Mouse (Mus musculus): ENCODE data around the gene Ckap4.
A peak's percentile ranks its signal among the peaks of the same experiment; 100 is the strongest.
"Not testable (repeated sequence)": the region's sequence is repeated elsewhere in the genome, so short reads cannot be mapped to it uniquely, and the experiment has no call there.

The Ckap4 gene

DNA sequence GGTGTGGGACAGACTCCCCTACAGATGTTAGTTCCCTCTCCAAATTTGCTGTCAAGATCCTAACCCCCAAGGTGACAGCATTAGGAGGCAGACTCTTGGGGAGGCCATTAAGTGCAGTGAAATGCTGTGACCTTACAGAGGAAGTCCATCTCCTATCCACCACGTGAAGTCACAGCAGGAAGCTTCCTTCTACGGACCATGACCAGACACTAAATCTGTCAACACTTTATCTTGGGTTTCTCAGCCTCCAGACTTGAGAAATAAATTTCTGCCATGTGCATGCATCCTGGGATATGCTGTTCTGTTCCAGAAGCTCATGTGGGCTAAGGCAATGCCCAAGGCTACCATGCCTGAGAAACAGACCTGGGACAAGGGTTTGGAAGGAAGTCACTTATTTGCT lies 35.0 kb downstream of the Ckap4 start:
- no peak for DNase-seq (ENCODE audit: low spot score)

DNA sequence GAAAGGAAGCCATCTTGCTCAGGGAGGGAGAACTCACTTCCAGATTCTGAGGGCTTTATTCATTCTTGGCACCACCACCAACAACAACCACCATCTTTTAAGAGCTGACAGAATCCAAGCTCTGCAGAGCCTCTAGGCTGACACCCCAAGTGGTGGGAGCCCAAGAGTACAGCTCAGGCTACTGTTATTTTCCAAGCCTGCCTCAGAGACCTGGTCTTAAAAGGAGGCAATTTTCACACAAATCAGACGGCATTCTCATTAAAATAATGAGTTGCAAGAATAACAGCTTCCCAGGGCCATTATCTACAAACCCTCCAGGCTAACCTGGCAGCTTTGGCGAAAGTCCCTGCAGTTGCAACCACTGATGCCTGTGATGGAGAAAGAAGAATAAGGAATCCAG lies 37.1 kb downstream of the Ckap4 start:
- DNase-seq (ENCODE audit: low spot score), result no peak

DNA sequence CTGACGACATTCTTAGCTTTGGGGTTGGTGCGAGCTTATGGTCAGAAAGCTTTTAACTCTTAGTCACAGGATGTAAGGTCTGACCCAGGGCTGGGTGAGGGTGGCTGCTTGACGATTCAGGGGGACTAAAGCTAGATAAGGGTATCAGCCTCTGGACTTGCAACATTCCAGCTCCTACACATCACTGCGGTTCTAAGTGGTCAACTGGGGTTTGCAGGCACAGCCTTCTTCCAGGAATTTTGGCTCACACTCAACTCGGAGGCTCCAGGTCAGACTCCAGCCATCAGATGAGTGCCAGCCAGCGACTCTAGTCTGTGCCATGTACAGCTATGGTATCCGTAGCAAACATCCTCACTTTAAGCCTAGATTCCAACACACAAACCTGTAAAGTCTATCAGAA lies 39.4 kb downstream of the Ckap4 start:
- DNase-seq (ENCODE audit: low spot score), result no peak

DNA sequence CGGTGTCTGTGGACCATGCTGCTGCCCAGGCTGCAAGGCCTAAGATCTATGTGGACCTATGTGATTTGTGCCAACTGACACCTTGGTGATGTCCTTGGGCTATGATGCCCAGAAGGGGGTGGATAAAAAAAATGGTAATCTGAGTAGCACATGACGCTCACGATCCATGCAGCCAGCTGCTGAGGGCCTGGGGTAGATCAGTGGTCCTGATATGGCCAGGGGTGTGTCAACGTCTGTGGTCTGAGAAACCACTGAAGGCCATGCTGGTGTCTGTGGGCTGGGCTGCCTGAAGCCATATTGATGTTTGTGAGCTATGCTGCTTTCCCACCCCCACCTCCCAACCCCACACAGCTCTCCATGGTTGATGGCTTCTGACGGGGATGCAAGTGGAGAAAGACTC lies 43.7 kb downstream of the Ckap4 start:
- DNase-seq (ENCODE audit: low spot score), result no peak

DNA sequence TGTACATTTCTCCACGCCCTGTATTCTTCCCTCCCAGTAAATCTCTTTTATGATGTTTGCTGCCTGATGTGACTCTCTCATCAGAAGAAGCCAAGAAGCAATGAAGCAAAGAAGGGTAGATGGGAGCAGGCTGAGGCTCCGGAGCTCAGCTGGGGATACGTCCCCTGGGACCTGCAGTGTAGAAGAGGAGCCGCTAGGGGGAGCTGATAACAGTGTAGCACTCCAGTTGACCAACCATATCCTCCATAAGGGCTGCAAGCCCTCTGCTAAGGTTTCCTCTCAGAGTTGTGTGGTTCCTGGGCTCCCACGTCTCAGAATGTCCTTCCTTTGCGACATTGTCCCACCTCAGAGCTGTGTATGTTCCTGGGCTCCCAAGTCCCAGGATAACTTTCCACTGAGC lies 45.5 kb downstream of the Ckap4 start:
- DNase-seq (ENCODE audit: low spot score), result peak; percentile 69

DNA sequence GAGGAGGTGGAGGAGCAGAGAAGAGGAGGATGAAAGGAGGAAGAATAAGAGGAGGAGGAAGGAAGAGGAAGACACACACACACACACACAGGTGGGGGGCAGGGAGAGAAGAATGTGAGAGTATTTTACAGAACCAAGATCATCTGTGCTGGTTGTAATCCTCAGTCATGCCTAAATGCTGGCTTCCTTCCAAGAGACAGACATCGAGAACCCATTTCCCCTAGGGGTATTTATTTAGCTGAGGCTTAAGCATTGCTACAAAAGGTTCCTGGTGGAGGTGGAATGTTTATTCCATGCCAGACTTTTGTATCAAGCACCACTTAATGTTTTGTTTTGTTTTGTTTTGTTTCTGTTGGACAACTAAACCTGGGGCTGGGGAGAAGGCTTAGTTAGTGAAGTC lies 49.2 kb downstream of the Ckap4 start:
- no peak for DNase-seq (ENCODE audit: low spot score)

DNA sequence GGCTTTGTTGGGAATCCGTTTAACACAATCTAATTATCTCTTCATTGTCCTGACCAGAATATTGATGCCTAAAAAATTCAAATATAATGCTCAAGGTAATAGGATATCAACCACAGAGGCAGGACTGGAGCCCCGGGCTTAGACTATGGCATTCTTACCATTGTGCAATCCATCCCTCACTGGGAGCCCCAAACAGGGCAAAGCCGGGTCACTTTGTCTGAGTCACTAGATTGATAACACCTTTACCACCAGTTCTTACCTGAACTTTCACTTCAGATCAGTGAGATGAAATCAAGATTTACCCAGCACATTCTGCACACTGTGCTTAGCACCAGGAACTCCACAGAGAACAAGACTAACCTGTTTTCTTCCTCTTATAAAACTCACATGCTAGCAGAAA lies 50.3 kb downstream of the Ckap4 start:
- DNase-seq (ENCODE audit: low spot score), result peak; percentile 60

DNA sequence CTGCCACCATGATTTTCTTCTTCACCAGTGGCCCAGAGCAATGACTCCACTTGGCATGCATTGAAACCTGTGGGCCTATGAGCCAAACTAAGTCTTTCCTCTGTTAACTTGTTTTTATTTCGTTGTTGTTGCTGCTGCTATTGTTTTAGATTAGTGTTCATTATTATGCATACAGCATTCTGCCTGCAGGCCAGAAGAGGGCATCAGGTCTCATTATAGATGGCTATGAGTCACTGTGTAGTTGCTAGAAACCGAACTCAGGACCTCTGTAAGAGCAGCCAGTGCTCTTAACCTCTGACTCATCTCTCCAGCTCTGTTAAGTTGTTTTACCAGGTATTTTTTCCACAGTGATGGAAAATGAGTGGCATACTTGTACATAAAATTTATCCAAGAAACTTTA lies 50.8 kb downstream of the Ckap4 start:
- DNase-seq (ENCODE audit: low spot score), result no peak

DNA sequence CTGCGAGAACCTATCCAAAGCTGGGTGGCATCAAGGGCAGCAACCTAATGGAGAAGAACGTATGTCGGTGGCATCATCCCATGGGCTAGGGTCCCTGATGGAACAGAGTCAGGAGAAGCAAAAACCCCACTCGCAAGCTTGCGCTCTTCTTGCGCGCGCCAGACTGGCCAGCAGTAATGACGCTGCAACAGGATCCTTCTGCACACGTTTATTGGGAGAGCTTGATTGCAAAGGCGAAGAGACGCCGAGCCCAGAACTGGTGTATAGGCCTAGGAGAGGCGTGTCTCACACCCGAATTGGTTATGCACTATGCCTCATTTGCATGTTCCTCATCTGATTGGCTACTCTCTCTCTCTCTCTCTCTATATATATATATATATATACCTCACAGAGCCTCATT lies 51.4 kb downstream of the Ckap4 start:
- not testable (repeated sequence) for DNase-seq (ENCODE audit: low spot score)

DNA sequence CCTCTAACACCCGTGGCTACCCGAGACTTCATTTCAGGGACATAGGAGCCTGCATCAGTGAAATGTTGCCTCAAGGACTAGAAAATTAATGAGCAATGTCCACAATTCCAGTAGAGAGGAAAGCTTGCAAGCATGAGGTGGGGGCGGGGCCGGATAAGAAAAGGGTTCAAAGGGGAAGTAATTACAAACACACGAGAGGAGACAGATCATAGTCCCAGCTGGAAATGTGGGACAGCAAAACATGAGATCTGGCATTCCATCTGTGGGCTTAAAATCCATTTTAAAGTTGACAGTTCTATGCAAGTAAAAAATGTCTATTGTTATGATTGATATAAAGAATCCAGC lies 52.6 kb downstream of the Ckap4 start:
- no peak for DNase-seq (ENCODE audit: low spot score)

DNA sequence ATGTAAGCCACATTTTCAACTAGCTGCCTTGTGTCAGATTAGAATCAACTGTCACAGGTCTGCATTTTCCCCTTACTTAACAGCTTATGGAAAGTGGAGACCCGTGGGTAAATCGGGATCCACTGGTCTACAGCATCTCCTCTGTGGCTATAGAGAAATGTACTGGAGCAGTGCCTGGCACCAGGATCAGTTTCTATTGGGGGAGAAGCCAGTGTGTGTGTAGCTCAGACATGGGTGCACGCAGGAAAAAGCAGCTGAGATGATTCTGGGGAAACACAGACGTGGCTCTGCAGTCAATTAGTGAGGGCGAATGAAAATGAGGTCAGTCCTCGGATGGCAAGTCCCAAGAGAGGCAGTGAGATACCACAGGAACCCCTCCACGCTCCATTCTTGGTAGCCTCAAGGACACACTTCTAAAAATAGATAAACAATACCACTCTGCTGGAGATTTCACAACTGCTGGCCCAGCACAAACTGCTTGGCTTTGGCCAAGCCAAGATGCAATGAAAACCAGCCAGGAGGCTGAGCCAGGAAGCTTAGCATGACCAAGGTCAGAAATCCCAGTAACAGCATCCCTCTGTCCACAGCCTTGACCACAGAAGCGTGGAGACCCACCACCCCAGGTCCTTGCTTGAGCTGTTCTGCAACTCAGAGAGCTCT lies 53.1 kb downstream of the Ckap4 start:
- DNase-seq (ENCODE audit: low spot score), result peak; percentile 33

DNA sequence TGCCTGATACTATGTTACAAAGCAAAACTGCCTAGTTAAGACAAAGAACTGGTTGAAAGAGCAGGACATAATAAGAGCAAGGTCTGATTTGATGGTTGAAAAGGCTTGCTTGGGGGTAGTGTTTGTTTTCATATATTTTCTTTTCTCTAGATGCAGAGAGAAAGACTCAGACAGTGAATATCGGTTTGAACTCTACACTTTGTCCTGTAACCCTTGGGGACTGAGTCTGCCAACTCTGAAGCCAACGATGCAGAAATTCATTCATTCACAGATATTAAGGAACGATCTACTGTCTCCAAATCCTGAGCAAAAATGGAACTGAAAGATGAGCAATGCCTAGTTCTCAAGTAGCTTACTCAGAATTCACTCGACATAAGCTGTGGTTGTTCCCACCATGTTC lies 53.7 kb downstream of the Ckap4 start:
- no peak for DNase-seq (ENCODE audit: low spot score)

DNA sequence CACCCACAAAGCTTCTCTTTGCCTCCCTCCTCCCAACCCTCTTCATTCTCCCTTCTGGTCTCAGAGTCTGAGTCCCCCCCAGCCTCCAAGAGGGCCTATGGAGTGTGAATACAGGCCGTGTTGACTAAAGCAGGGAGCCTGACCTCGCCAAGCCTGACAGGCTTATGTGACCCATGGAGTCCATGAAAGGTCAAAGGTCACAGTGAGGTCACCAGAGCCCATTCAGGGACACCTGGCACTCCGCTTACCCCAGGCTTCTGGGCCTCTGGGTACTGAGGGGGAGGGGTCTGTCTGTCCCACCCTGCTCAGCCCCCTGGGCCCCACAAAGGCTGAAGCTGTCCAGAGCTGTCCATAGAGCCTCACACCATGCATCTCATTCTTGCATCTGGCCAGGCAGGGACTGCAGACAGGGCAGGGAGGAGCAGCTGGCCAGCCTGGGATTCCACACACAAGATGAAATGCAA lies 56.2 kb downstream of the Ckap4 start:
- no peak for DNase-seq (ENCODE audit: low spot score)

DNA sequence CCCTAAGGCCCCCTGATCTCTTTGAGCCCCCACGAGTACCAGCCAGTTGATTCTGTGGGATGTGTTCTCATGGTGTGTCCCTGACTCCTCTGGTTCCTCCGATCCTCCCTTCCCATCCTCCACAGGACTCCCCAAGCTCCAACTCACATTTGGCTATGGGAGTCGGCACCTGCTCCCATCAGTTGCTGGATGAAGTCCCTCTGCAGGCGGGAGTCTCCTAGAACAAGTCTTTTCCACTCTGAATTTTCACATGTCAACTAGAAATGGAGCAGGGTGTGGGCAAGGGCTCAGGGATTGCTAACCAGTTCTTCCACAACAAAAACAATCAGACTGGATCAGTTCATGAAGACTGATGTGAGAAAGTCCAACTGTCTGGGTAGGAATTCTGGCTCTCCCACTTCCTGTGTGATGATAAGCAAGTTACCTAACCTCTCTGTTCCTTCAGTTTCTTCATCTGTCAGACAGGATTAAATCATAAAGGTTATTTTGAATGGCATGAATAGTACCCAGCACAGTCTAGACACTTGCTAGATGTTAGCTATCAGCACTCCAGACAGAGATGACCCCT lies 56.7 kb downstream of the Ckap4 start:
- DNase-seq (ENCODE audit: low spot score), result no peak

All from urinary bladder, postnatal 14 days (tissue).